Mouse (Mus musculus): ENCODE results near the gene Smurf2.

DNA sequence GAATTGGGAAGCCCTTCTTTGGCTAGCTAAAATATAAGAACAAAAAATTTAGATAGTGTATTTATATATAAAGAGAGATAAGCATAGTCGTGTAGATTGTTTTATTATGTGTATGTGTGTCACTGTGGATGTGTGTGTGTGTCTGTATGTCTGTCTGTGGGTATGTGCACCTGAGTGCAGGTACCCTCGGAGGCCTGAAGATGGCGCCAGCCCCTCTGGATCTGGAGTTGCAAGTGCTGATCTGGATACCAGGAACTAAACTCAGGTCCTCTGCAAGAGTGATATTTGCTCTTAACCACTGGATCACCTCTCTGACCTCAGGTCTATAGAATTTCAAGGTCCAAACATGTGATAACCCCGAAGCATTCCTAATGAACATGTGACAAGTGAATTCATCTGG is 45.4 kb upstream of the Smurf2 start:
- no peak for TF ChIP-seq POLR2A (IDR thresholded peaks at IDR 0.05; ENCODE audit: control insufficient read depth, low read depth, low read length)
- peak; percentile 53; the same call in 1 of the 2 replicates for TF ChIP-seq CTCF (IDR thresholded peaks at IDR 0.05; ENCODE audit: control insufficient read depth, insufficient read depth, insufficient replicate concordance, low read depth, low read length)

All from testis, adult 2 months (tissue).